Comparison of ENCODE assay signal across 11 mouse cellular contexts in genomic region chr13:101759281-101759871, GRCm38 (mm10). TPM values are rescaled to one million over a fixed set of nuclear protein-coding genes. Genes with fewer than 3 reads are reported as not detected.
DNase-seq lines count a peak whose midpoint lies in the region; ATAC-seq lines count a peak whose summit lies in the region.
"Had no signal": no experiment of that assay in that cellular context is flagged by ENCODE, and none has a peak within 500 bp of the region (broad histone marks: within the 10 kb centered on the region; RNA-seq: fewer than 3 reads in every experiment).

No protein-coding gene starts in this region.

- H3K4me1 ChIP-seq in forebrain, embryonic 11.5 days (replicated peaks; ENCODE audit: control insufficient read depth, insufficient read depth, low read length) = peaks cover 11% of the 10 kb centered on the region
- peaks cover 42% of the 10 kb centered on the region for H3K4me1 ChIP-seq in forebrain, embryonic 13.5 days
- peaks cover 63% of the 10 kb centered on the region for H3K4me1 ChIP-seq in lung, embryonic 16.5 days (replicated peaks; ENCODE audit: control insufficient read depth, insufficient read depth, low read length)
- H3K4me1 ChIP-seq in forebrain, embryonic 14.5 days (ENCODE audit: control insufficient read depth, insufficient read depth, low read length) = peaks cover 15% of the 10 kb centered on the region; the same call in 1 of the 2 replicates

- H3K4me3 ChIP-seq in forebrain, embryonic 11.5 days (ENCODE audit: low read depth, low read length) = no peak overlapping the region
- H3K4me3 ChIP-seq in forebrain, embryonic 13.5 days = no peak overlapping the region
- H3K4me3 ChIP-seq in lung, embryonic 16.5 days (ENCODE audit: low read length) = no peak overlapping the region
- no peak overlapping the region for H3K4me3 ChIP-seq in forebrain, embryonic 14.5 days (ENCODE audit: low read depth, low read length)
- H3K4me3 ChIP-seq: limb, embryonic 10.5 days had no signal

- ATAC-seq in forebrain, embryonic 11.5 days (replicated peaks; ENCODE audit: low FRiP score) = peak; percentile 34; the same call in 1 of the 2 replicates
- ATAC-seq in forebrain, embryonic 13.5 days = no peak
- ATAC-seq in lung, embryonic 16.5 days (ENCODE audit: low read depth) = 0 out of 2 replicates have a peak, but pooled peaks have one; percentile 8
- ATAC-seq in forebrain, embryonic 14.5 days = no peak
- ATAC-seq in erythroblast, adult 5-6 weeks (replicated peaks; ENCODE audit: low FRiP score, poor library complexity, severe bottlenecking) = no peak

- WGBS in forebrain, embryonic 11.5 days = 22% methylated on average over 3 of the region's 3 CpGs
- 15% methylated on average over 3 of the region's 3 CpGs for WGBS in forebrain, embryonic 13.5 days
- 14% methylated on average over 3 of the region's 3 CpGs for WGBS in lung, embryonic 16.5 days
- WGBS in forebrain, embryonic 14.5 days = 17% methylated on average over 3 of the region's 3 CpGs

- no peaks in the 10 kb centered on the region for H3K27me3 ChIP-seq in forebrain, embryonic 11.5 days (ENCODE audit: control insufficient read depth, insufficient read depth, low read length)
- H3K27me3 ChIP-seq in forebrain, embryonic 13.5 days = peaks cover 10% of the 10 kb centered on the region
- no peaks in the 10 kb centered on the region for H3K27me3 ChIP-seq in lung, embryonic 16.5 days (ENCODE audit: control insufficient read depth, insufficient read depth, low read depth, low read length)
- H3K27me3 ChIP-seq in forebrain, embryonic 14.5 days (replicated peaks; ENCODE audit: control insufficient read depth, insufficient read depth, low read length) = no peaks in the 10 kb centered on the region

- H3K4me2 ChIP-seq in forebrain, embryonic 11.5 days (ENCODE audit: low read depth, low read length, severe bottlenecking) = no peak overlapping the region
- no peak overlapping the region for H3K4me2 ChIP-seq in forebrain, embryonic 13.5 days
- no peak overlapping the region for H3K4me2 ChIP-seq in lung, embryonic 16.5 days (ENCODE audit: low read depth, low read length)
- H3K4me2 ChIP-seq in forebrain, embryonic 14.5 days (ENCODE audit: low read length) = no peak overlapping the region

- no peaks in the 10 kb centered on the region for H3K9me3 ChIP-seq in forebrain, embryonic 11.5 days (ENCODE audit: control insufficient read depth, low read length)
- H3K9me3 ChIP-seq in forebrain, embryonic 13.5 days (replicated peaks) = no peaks in the 10 kb centered on the region
- no peaks in the 10 kb centered on the region for H3K9me3 ChIP-seq in lung, embryonic 16.5 days (ENCODE audit: control insufficient read depth, low read length)
- H3K9me3 ChIP-seq in forebrain, embryonic 14.5 days (replicated peaks; ENCODE audit: control insufficient read depth, low read length) = no peaks in the 10 kb centered on the region
- H3K9me3 ChIP-seq: limb, embryonic 10.5 days had no signal

- no peak overlapping the region for H3K9ac ChIP-seq in forebrain, embryonic 11.5 days (ENCODE audit: low read length)
- no peak overlapping the region for H3K9ac ChIP-seq in forebrain, embryonic 13.5 days
- no peak overlapping the region for H3K9ac ChIP-seq in lung, embryonic 16.5 days (ENCODE audit: low read length)
- H3K9ac ChIP-seq in forebrain, embryonic 14.5 days (ENCODE audit: low read length) = no peak overlapping the region

- H3K36me3 ChIP-seq in forebrain, embryonic 11.5 days (ENCODE audit: control insufficient read depth, insufficient read depth, low read length) = no peaks in the 10 kb centered on the region; the same call in 1 of the 2 replicates
- H3K36me3 ChIP-seq in forebrain, embryonic 13.5 days (ENCODE audit: poor library complexity, severe bottlenecking) = peaks cover 14% of the 10 kb centered on the region; the same call in 1 of the 2 replicates
- H3K36me3 ChIP-seq in lung, embryonic 16.5 days (ENCODE audit: control insufficient read depth, insufficient read depth, low read length) = peaks cover 17% of the 10 kb centered on the region
- peaks cover 12% of the 10 kb centered on the region; the same call in 1 of the 2 replicates for H3K36me3 ChIP-seq in forebrain, embryonic 14.5 days (ENCODE audit: control insufficient read depth, insufficient read depth, low read length)

- DNase-seq in forebrain, embryonic 11.5 days (ENCODE audit: low spot score) = no peak
- DNase-seq in lung, postnatal 25 days (ENCODE audit: low spot score) = no peak
- DNase-seq in forebrain, embryonic 14.5 days (ENCODE audit: low spot score) = peak; percentile 33
- peak; percentile 64 for DNase-seq in naive thymus-derived CD4-positive, alpha-beta T cell, adult 2 months (ENCODE audit: low read depth)
- no peak for DNase-seq in adrenal gland, postnatal 10 days
- DNase-seq: cerebellum, adult 9-10 months; kidney, postnatal 36 days had no signal

- H3K27ac ChIP-seq in forebrain, embryonic 11.5 days (ENCODE audit: low read depth, low read length) = no peak overlapping the region
- H3K27ac ChIP-seq in forebrain, embryonic 13.5 days = no peak overlapping the region; the same call in 1 of the 2 replicates
- H3K27ac ChIP-seq in lung, embryonic 16.5 days (ENCODE audit: low read length) = peak overlapping the region; percentile 37
- H3K27ac ChIP-seq in forebrain, embryonic 14.5 days (ENCODE audit: low read depth, low read length) = no peak overlapping the region
- H3K27ac ChIP-seq: limb, embryonic 10.5 days had no signal

RNA-seq across cellular contexts. Expression of gene Pik3r1, which starts 8.6 kb away (rescaled TPM):
- 16.5 and 18.3 TPM in 2 replicates for polyA plus RNA-seq in forebrain, embryonic 11.5 days (2014; fragmentation: Nextera tagmentation; extraction: Ambion mirVana)
- polyA plus RNA-seq in forebrain, embryonic 13.5 days (2015; fragmentation: Nextera tagmentation; extraction: Ambion mirVana) = 20.9 and 23.9 TPM in 2 replicates
- polyA plus RNA-seq in lung, embryonic 16.5 days (2015; fragmentation: Nextera tagmentation; extraction: Ambion mirVana) = 28.5 and 31.1 TPM in 2 replicates
- polyA plus RNA-seq in forebrain, embryonic 14.5 days (2014; fragmentation: Nextera tagmentation; extraction: Ambion mirVana) = 26.8 and 41.6 TPM in 2 replicates
- 251 and 274 TPM in 2 replicates for total RNA-seq in erythroblast, adult 5-6 weeks (2015; ENCODE audit: low replicate concordance)
- 546 and 697 TPM in 2 replicates for total RNA-seq in erythroblast, adult 5-6 weeks (2017; ENCODE audit: low replicate concordance)
- 10 to 100 TPM; 82.7 to 83.1 TPM for total RNA-seq in adrenal gland, postnatal 10 days (2021)

Comparison
In these comparisons a context has a peak if more than half of its experiments do, and no peak if none do; other contexts are left out.
1. ATAC-seq: peak in forebrain, embryonic 11.5 days (single experiment) and lung, embryonic 16.5 days (single experiment); none in forebrain, embryonic 13.5 days (single experiment), forebrain, embryonic 14.5 days (single experiment) and erythroblast, adult 5-6 weeks (single experiment).
2. DNase-seq: peak in forebrain, embryonic 14.5 days (single experiment) and naive thymus-derived CD4-positive, alpha-beta T cell, adult 2 months (single experiment); none in forebrain, embryonic 11.5 days (single experiment), lung, postnatal 25 days (single experiment) and adrenal gland, postnatal 10 days (single experiment).